Mouse (Mus musculus) stomach, postnatal 0 days (tissue): ENCODE measurements around the gene Lmln.

Experiments used
- CTCF ChIP-seq: IDR thresholded peaks from 2 replicates; pipeline ENCODE4 v1.5.1; 2016; ENCODE audit warnings: antibody characterized with exemption, low read depth, mild to moderate bottlenecking, moderate library complexity
- EP300 ChIP-seq: optimal IDR thresholded peaks from 2 replicates; pipeline ENCODE3; 2016; ENCODE audit warnings: antibody characterized with exemption

DNA sequence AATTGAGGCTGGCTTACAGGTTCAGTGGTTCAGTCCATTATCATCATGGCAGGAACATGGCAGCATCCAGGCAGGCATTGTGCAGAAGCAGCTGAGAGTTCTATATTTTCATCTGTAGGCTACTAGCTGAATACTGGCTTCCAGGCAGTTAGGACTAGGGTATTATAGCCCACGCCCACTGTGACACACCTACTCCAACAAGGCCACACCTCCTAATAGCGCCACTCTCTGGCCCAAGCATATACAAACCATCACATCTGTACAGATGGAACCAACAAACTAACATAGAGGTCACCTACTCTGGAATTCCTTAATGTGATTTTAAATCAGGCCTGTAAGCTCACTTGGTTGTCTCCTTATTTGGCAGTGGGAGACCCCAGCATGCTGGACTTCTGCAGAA lies 13.6 kb upstream of the Lmln start:
- no peak for TF ChIP-seq CTCF
- TF ChIP-seq EP300, result no peak
